Mouse (Mus musculus): ENCODE results near the gene Gm20521. TPM values are rescaled to one million over a fixed set of nuclear protein-coding genes. Genes with fewer than 3 reads are reported as not detected.

Gm20521 gene
- 1 to 10 TPM in 1 of 2 experiments, not detected in 1; 9.9 TPM for total RNA-seq (2021)
- long read RNA-seq, partial matches to known transcripts, result 1 of 15 reads
- long read RNA-seq, other reads (novel, unspliced or antisense), result 14 of 15 reads

GRCm38 (mm10) chr14:54883154-54884021, at the start of gene Gm20521, which contains the start of gene Bcl2l2:
TSS of gene Gm20521 (plus strand) at chr14:54883441.
TSS of gene Bcl2l2 (plus strand) at chr14:54883377.
- DNase-seq (ENCODE audit: low spot score in 2 of 2), result peak; percentile 75 to 81

- no peak for DNase-seq (ENCODE audit: low spot score in 2 of 2)
Measured at GRCm38 (mm10) chr14:54843461-54843860, 39.8 kb upstream of the Gm20521 start.

GRCm38 (mm10) chr14:54855726-54856125, 27.5 kb upstream of the Gm20521 start:
- no peak for DNase-seq (ENCODE audit: low spot score in 2 of 2)

- no peak for DNase-seq (ENCODE audit: low spot score in 2 of 2)
Measured at GRCm38 (mm10) chr14:54856703-54857102, 26.5 kb upstream of the Gm20521 start.

DNA sequence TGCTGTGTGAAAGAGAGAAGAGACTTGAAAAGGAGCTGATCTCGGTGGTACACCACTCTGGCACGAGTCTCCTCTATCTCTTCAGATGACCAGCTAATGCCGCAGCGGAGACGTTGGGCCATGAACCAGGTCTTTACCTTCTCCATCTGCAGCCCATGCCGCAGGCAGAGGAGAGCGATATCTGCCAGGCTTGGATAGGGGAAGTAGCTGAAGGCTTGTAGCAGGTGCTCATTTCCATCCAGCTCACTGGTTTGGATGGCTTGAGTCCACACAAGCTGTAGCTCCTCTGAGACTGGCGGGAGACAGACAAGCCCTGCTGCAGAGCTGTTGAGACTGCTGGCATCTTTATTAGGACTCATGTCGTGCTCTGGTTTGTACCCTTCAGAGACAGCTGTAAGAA, 25.4 kb upstream of the Gm20521 start:
- peak in 1 of 2 experiments; percentile 28 for DNase-seq (ENCODE audit: low spot score in 2 of 2)

DNA sequence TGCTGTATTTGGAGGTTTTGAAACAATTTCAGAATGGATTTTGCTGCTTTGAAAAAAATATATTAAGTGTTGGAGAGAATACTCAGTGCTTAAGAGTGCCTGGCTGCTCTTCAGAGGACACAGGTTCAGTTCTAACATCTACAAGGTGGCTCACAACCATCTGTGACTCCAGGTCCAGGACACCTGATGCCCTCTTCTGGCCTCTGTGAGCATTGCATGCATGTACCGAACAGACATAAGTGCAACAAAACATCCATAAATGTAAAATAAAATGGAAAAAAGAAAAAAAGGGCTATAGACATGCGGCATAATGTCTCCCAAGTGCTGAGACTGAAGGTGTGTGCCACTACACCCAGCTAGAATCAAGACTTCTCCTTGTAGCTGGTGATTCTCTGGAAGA, 22.7 kb upstream of the Gm20521 start:
- peak; percentile 62 to 70 for DNase-seq (ENCODE audit: low spot score in 2 of 2)

DNA sequence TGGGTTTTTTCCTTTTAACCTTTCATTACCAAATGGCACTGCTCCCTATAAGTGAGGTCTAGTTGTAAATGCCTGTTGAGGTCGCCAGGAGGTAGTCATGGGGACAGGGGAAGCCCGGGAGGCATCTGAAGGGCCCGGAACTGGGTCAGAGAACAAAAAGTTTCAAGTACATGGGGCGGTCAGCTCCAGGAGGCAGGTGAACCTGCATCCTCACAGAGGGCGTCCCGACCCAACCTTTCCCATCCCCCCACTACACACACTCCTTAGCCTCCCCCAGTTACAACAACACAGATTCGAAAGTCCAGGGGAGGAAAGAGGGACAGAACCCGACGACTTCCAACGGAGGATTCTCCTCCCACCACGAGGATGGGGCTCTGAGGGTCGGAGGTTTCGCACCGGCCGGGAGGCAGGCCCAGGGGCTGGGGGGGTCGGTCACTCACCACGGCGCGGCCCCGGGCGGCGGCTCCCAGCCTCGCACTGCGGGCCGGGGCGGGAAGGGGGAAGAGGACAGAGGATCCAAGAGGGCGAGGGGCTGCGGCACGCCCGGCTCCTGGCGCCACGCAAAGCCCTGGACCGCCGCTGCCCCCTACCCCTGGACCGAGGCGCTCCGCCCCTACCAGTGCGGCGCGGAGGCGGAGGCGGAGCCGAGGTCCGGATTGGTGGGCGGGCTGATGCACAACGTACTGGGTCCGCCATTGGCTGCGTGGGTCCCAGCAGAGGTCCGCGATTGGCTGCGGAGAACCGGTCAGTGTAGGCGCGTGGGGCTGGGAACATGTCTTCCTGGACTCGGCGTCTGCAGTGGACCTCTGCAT, 19.5 kb upstream of the Gm20521 start:
- peak; percentile 88 to 93 for DNase-seq (ENCODE audit: low spot score in 2 of 2)

- no peak for DNase-seq (ENCODE audit: low spot score in 2 of 2)
Measured at GRCm38 (mm10) chr14:54864313-54865036, 18.8 kb upstream of the Gm20521 start.

GRCm38 (mm10) chr14:54865626-54866025, 17.6 kb upstream of the Gm20521 start:
- DNase-seq (ENCODE audit: low spot score in 2 of 2), result no peak

- no peak for DNase-seq (ENCODE audit: low spot score in 2 of 2)
Measured at GRCm38 (mm10) chr14:54866268-54866667, 17.0 kb upstream of the Gm20521 start.

DNA sequence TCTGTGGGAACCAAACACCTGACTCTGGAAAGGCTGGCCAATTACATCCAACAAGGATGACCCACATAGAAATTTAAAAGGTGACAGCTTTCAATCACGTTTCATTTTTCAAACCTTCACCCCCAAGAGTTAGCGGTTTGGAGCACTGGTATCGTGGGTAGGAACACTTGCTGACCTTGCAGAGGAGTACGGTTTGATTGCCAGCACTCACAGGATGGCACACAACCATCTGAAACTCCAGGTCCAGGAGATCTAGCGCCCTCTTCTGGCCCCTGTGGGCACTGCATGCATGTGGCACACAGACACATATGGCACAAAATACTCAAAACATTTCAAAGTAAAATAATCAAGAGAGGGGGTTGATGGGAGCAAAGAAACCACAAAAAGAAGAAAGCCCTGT, 16.3 kb upstream of the Gm20521 start:
- no peak for DNase-seq (ENCODE audit: low spot score in 2 of 2)

DNA sequence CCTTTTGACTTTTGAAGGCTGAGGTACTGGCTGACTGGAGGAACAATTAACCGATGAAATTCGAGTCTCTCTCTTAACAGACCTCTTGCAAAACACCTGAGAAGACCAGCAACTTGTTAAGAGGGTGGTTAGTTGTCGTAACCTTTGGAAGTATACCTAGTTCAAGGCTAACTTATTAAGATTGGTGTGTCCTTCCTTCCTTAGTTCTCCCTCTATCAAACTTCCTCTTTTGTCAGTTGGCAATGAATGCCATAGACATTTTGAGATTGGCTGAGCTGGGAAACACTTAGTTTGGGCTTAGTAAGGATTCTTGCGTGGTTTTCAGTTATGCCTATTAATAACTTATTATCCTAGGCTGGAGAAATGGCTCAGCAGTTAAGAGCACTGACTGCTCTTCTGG, 15.2 kb upstream of the Gm20521 start:
- DNase-seq (ENCODE audit: low spot score in 2 of 2), result no peak

DNA sequence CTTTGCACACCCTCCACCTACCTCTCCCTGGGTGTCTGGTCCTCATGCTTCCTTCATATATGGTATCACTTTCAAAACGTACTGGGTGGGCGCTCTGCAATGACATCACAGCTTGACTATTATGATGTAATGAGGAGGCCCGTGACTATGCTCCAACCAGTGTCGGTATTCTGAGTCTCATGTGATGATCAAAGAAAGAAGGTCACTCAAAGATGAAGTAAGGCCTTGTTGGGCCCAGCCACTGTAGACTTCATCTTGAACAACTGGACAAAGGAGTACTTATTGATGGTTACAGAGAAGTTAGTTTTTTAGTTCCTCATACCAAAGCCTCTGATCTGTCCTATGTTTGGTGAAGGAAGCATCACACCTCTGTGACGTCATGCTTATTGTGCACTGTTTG, 12.4 kb upstream of the Gm20521 start, which contains the start of gene Homez:
Gene Homez, minus strand, starts transcription at position 101 of the 400 bp plus-strand sequence.
- no peak for DNase-seq (ENCODE audit: low spot score in 2 of 2)

DNA sequence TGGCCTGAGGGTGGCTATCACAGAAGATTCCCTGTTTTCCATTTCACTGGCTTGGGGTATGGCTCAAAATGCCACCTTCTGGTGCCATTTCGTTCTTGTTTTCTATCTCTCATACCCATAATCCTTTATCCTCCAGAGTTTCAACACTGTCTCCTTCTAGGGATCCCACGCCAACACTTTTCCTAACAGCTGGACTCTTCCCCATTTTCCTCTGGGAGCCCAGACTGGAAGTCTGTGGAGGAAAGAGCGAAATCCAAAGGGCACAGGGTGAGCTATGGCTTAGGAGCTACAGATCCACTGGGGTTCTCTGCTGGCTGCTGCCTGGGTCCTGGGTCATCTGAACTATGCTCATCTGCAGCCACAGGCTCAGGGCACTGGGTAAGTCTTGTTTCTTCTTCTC, 9.1 kb upstream of the Gm20521 start:
- DNase-seq (ENCODE audit: low spot score in 2 of 2), result no peak

DNA sequence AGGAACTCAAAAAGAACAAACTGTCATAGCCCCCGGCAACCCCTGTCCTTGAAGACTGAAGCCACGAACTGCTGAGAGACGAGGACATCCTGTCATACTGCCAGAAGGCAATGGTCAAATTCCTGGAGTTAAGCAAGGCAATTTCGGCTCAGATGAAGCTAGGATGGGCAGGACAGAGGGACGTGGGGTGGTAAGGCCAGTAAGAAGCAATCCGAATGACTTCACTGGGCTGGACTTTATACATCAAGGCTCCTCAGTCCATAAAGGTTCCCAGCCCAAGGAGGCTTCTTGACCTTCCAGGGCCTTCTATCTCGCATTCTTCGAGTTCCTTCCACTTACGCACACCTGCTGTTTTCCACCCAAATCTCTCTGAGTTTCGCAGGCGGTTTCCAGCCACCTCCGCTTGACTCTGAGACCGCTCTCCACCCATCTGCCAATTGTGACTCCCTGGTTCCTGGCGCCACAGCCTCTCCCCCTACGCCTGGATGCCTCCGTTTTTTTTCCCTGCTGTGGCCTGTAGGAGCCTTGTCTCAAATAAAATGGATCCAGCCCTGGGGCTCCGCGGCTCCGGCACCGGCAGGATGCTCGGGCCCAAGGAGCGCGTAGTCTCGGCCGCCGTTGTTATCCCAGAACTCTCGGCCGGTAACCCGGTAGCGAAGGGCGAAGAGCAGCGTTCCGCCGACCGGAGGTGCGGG, 7.2 kb upstream of the Gm20521 start:
- no peak for DNase-seq (ENCODE audit: low spot score in 2 of 2)

DNA sequence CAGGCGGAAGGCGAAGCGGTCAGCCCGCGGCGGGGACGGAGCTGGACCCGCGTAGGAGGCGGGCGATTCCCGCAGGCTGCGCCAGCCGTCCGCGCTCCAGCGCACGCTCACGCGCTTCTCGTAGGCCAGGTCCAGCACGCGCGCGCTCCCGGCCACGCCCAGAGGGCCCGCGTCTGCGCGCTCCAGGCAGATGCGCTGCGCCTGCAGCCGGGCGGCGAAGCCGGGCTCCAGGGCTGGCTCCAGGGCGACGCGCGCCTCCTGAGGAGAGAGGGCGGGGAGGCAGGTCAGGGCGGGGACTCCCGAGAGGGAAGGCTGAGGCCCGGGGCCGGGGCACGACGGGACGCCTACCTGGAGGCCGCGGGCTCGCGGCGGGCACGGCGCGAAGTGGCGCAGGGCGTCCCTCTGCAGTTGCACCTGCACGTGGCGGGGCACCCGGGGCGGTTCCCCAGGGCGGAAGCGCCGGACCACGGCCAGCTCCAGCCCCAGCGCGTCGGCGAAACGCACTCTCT, 6.6 kb upstream of the Gm20521 start:
- DNase-seq (ENCODE audit: low spot score in 2 of 2), result peak; percentile 85 to 92

- peak; percentile 58 to 75 for DNase-seq (ENCODE audit: low spot score in 2 of 2)
Measured at GRCm38 (mm10) chr14:54877048-54877715, 6.1 kb upstream of the Gm20521 start, which contains the start of gene Ppp1r3e. TSS of gene Ppp1r3e (minus strand) at chr14:54877550.

DNA sequence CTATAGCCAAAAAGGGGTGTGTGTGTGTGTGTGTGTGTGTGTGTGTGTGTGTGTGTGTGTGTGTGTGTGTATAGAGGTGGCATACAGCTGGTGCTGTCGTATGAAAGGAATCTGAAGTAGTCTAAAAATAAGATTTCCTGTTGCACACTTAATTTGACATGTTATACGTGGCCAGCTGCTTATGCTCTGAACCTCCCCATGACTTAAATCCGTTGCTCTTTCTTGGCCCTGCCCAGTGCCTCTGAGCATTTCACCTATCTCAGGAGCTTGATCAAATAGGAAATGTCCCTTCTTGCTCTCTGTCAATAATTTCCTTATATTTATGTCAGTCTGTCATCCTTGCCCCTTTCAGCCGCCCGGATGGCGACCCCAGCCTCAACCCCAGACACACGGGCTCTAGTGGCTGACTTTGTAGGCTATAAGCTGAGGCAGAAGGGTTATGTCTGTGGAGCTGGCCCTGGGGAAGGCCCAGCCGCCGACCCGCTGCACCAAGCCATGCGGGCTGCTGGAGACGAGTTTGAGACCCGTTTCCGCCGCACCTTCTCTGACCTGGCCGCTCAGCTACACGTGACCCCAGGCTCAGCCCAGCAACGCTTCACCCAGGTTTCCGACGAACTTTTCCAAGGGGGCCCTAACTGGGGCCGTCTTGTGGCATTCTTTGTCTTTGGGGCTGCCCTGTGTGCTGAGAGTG, 926 bp downstream of the Gm20521 start:
- no peak for DNase-seq (ENCODE audit: low spot score in 2 of 2)

DNA sequence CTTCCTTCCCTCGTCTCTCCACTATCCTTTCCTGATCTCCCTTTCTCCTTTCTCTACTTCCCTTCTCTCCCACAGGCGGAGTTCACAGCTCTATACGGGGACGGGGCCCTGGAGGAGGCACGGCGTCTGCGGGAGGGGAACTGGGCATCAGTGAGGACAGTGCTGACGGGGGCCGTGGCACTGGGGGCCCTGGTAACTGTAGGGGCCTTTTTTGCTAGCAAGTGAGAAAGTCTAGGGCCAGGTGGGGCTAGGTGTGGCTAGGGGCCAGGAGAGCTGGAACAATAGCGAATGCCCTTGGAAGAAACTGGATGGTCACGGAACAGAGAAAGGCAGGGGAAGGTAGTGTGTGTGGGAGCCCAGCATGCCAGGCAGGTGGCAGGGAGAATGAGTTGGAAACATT, 2.1 kb downstream of the Gm20521 start:
- no peak for DNase-seq (ENCODE audit: low spot score in 2 of 2)
